Mouse (Mus musculus): ENCODE results near the gene Eml2. TPM values are rescaled to one million over a fixed set of nuclear protein-coding genes. Genes with fewer than 3 reads are reported as not detected.

Gene Eml2
- polyA plus RNA-seq, 1 experiment from 2014 or later, result 2.8 TPM

DNA sequence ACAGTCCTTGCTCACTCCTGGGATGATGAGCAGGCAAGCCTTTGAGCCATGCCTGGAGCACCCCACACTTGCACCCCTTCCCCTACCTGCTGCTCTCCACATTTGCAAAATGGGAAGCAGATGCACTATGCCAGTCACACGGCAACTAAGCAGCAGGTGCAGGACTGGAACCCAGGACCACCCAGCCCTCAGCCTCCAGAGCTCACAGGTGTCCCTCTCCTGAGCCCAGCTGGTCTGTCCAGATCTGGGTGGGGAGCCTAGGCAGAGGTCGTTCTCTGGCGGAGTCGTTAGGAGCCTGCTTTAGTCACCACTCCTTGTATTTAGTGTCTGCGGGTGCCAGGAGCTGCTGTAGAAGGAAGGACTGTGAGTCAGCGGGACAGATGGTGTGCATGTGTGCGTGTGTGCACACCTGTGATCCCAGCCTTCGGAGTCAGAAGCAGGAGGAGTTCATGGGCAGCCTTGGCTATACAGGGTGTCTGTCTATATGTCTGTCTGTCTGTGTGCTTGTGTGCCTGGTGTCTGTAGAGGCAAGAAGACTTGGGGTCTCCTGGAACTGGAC is 64.8 kb downstream of the Eml2 start:
- Histone ChIP-seq H3K4me1 (replicated peaks) (peaks cover 7% of the 10 kb centered on the region; the same call in 1 of the 2 replicates), H3K27ac (no peak overlapping the region; the same call in 1 of the 2 replicates), H3K27me3 (ENCODE audit: insufficient read depth, poor library complexity, severe bottlenecking) (no peaks in the 10 kb centered on the region), H3K9me3 (no peaks in the 10 kb centered on the region), H3K36me3 (peaks cover 37% of the 10 kb centered on the region), H3K4me3 (no peak overlapping the region)
- WGBS, result 93% methylated on average over 8 of the region's 8 CpGs
- no peak for DNase-seq (ENCODE audit: low spot score)

DNA sequence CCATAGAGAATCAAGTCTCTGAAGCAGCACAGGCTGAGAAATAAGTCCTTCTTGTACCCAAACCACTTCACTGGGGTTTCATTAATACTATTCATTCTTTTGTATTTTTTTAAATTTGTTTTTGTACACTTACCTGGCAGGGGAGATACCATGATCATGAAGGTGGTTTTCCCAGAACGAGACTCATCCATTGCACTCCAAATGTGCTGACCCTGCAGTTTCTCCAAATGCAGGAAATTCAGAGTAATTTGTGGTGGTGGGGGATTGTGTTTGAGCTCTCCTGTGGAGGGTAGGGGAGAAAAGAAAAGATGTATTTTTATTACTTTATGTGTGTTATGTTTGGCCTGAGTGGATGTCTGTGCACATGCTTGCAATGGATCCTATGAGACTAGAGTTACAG is 65.8 kb downstream of the Eml2 start:
- Histone ChIP-seq H3K27me3 (ENCODE audit: insufficient read depth, poor library complexity, severe bottlenecking) (no peaks in the 10 kb centered on the region), H3K9me3 (no peaks in the 10 kb centered on the region), H3K27ac (no peak overlapping the region), H3K36me3 (peaks cover 48% of the 10 kb centered on the region), H3K4me1 (replicated peaks) (peaks cover 7% of the 10 kb centered on the region; the same call in 1 of the 2 replicates), H3K4me3 (no peak overlapping the region)
- no peak for DNase-seq (ENCODE audit: low spot score)
- 94% methylated on average over 1 of the region's 1 CpGs for WGBS

DNA sequence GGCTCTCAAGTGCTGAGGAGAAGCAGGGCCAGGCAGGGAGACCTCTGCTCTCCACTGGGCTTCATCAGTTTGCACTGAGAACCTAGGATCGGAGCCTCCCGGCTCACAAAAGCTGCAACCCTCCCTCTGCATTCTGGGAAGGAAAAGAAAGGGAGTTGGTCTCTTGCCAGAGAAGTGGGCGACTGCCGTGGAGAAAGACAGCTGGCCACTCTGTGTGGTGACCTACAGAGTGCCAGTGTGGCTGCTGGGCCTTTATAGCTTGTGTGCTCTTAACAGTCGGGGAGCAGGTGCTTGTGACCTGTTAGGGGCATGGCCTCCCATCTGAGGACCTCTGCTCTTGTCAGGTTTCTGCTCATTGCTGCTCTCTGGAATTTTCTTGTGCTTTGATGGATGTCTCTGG is 67.6 kb downstream of the Eml2 start:
- peaks cover 55% of the 10 kb centered on the region for H3K36me3 ChIP-seq
- 87% methylated on average over 5 of the region's 5 CpGs for WGBS

DNA sequence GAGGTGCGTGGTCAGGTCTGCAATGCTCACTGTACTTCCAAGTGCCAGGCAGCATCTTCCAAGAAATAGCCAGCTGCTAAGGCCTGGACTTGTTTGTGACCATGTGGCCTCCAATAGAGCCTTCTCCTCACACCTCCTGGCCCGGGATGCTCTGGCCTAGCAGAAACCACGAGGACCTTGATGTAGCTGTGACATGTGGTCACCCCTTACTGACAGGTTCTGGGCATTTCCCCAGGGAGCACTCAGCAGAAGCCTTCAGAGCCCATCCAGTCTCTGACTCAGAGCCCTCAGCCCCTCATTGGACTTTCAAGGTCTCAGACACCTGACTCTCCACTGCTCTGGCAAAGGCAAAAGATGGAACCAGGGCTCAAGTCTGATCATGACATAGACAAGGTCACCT is 68.9 kb downstream of the Eml2 start:
- H3K27ac ChIP-seq, result no peak overlapping the region
- no peak overlapping the region for H3K4me3 ChIP-seq
- DNase-seq (ENCODE audit: low spot score), result no peak
- H3K9me3 ChIP-seq, result 0 out of 2 replicates have a peak, but pooled peaks cover 3% of the 10 kb centered on the region
- peaks cover 55% of the 10 kb centered on the region for H3K36me3 ChIP-seq
- 94% methylated on average over 3 of the region's 3 CpGs for WGBS
- H3K27me3 ChIP-seq (ENCODE audit: insufficient read depth, poor library complexity, severe bottlenecking), result no peaks in the 10 kb centered on the region
- no peaks in the 10 kb centered on the region for H3K4me1 ChIP-seq (replicated peaks)

More for the DNA sequence above, 67.6 kb downstream of the Eml2 start:
- no peaks in the 10 kb centered on the region for H3K27me3 ChIP-seq (ENCODE audit: insufficient read depth, poor library complexity, severe bottlenecking)
- peaks cover 7% of the 10 kb centered on the region; the same call in 1 of the 2 replicates for H3K4me1 ChIP-seq (replicated peaks)
- H3K9me3 ChIP-seq, result 0 out of 2 replicates have a peak, but pooled peaks cover 3% of the 10 kb centered on the region
- no peak overlapping the region for H3K27ac ChIP-seq
- no peak for DNase-seq (ENCODE audit: low spot score)
- H3K4me3 ChIP-seq, result no peak overlapping the region

DNA sequence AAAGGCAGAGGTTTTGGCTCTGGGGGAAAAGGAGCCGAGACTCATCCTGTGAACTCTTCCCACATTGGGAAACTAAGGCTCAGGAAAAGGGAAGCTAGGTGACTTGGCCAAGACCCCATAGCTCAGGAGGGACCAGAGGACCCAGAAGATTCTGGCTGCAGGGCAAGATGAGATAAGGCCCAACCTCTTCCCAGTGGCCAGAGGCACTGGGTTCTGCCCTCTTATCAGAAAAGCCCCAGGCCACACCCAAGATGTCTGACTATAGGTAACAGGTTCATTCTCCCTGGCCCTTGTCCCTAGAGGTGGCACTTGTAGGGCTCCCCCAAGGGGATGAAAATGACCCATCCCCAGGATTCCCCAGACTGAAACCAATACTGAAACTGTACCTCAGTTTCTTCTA is 70.6 kb downstream of the Eml2 start:
- Histone ChIP-seq H3K36me3 (peaks cover 44% of the 10 kb centered on the region), H3K27ac (no peak overlapping the region), H3K4me3 (no peak overlapping the region), H3K27me3 (ENCODE audit: insufficient read depth, poor library complexity, severe bottlenecking) (no peaks in the 10 kb centered on the region), H3K9me3 (0 out of 2 replicates have a peak, but pooled peaks cover 3% of the 10 kb centered on the region), H3K4me1 (replicated peaks) (no peaks in the 10 kb centered on the region)
- 88% methylated on average over 1 of the region's 1 CpGs for WGBS
- DNase-seq (ENCODE audit: low spot score), result no peak

DNA sequence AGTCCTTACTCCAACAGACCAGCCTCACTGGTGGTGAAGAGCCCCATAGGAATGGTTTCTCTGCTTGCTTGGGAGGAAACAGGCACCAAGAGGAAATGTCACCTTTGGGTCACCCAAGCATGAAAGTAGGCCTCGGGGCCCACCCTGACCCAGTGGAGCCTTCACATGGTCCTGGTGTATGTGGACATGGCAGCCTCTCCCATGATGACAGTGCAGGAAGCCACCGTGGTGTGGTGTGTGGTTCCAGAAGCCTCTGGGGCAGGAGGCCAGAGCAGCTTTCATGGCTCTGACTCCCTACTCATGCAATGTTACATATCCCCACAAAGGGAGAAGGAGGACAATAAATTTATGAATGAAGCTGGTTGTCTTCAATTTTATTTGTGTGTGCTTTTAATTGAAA is 71.3 kb downstream of the Eml2 start:
- Histone ChIP-seq H3K27me3 (ENCODE audit: insufficient read depth, poor library complexity, severe bottlenecking) (no peaks in the 10 kb centered on the region), H3K27ac (no peak overlapping the region), H3K9me3 (0 out of 2 replicates have a peak, but pooled peaks cover 3% of the 10 kb centered on the region), H3K4me1 (replicated peaks) (no peaks in the 10 kb centered on the region), H3K4me3 (no peak overlapping the region), H3K36me3 (peaks cover 44% of the 10 kb centered on the region)
- DNase-seq (ENCODE audit: low spot score), result no peak
- 94% methylated on average over 2 of the region's 2 CpGs for WGBS

DNA sequence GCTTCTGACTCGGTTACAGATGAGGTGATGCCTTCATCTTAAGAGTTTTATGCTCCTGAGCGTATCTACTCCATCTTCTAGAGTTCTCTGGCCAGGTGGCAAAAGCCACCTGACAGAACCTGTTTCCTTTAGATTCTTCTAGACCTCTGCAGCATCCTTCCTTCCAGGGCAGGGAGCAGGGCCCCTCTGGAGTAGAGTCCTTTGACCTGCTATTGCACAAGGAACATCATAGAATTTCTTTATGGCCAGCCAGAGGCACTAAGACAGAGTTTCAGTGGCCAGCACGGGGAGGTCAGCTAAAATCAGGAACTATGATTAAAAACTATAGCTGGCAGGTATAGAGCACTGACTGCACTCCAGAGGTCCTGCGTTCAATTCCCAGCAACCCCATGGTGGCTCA is 75.9 kb downstream of the Eml2 start:
- 0 out of 2 replicates have a peak, but pooled peaks cover 3% of the 10 kb centered on the region for H3K9me3 ChIP-seq
- no peak overlapping the region for H3K27ac ChIP-seq
- H3K4me1 ChIP-seq (replicated peaks), result no peaks in the 10 kb centered on the region
- DNase-seq (ENCODE audit: low spot score), result no peak
- peaks cover 31% of the 10 kb centered on the region for H3K36me3 ChIP-seq
- no peak overlapping the region for H3K4me3 ChIP-seq
- H3K27me3 ChIP-seq (ENCODE audit: insufficient read depth, poor library complexity, severe bottlenecking), result no peaks in the 10 kb centered on the region
- WGBS, result 87% methylated on average over 4 of the region's 4 CpGs

DNA sequence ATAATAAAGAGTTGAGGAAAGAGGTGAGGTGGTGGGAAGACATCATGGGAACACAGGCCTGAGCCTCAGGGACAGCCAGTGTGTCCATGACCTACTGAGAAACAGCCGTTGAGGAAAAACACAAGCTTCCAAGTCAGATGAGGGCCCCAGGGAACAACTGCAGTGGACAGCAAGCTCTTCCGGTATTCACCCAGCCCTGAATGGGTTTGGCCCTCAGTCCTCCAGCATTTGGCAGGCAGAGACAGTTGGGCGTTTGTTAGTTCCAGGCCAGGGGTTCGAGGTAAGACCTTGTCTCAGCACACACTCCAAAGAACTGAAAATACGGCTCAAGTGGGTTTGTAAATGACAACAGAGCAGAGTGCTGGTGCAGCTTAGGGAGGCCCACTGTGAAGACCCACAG is 77.2 kb downstream of the Eml2 start:
- no peaks in the 10 kb centered on the region for H3K27me3 ChIP-seq (ENCODE audit: insufficient read depth, poor library complexity, severe bottlenecking)
- H3K4me3 ChIP-seq, result no peak overlapping the region
- no peak overlapping the region for H3K27ac ChIP-seq
- H3K36me3 ChIP-seq, result peaks cover 38% of the 10 kb centered on the region
- H3K4me1 ChIP-seq (replicated peaks), result peaks cover 4% of the 10 kb centered on the region; the same call in 1 of the 2 replicates
- no peak for DNase-seq (ENCODE audit: low spot score)
- WGBS, result 68% methylated on average over 5 of the region's 5 CpGs
- no peaks in the 10 kb centered on the region for H3K9me3 ChIP-seq

DNA sequence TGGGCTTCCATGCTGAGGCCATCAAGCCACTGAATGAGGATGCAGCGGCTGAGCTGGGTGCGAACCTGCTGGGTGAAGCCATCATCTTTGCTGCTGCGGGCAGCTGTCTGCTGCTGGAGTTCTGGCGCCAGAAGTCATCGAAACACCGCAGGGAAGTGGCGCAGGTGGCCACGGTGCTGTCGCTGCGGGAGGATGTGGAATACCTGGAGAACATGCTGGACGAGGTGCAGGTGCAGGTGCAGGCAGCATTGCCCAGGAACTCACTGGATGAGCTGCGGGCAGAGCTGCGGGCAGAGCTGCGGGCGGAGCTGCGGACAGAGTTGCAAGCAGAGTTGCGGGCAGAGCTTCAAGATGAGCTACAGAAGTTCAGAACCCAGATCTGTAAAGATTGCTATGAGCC is 79.2 kb downstream of the Eml2 start:
- H3K27ac ChIP-seq, result no peak overlapping the region
- no peak overlapping the region for H3K4me3 ChIP-seq
- H3K27me3 ChIP-seq (ENCODE audit: insufficient read depth, poor library complexity, severe bottlenecking), result no peaks in the 10 kb centered on the region
- peaks cover 4% of the 10 kb centered on the region; the same call in 1 of the 2 replicates for H3K4me1 ChIP-seq (replicated peaks)
- peaks cover 58% of the 10 kb centered on the region for H3K36me3 ChIP-seq
- DNase-seq (ENCODE audit: low spot score), result no peak
- WGBS, result 82% methylated on average over 17 of the region's 17 CpGs
- H3K9me3 ChIP-seq, result no peaks in the 10 kb centered on the region

MicroRNAs within 50 kb of the gene (microRNA counts, 519-probe panel; counts per million panel counts)
- microRNA mmu-miR-330, result 1,255 counts per million, percentile 77 among the panel's probes with 10 or more counts

Other genes with a start within 250 kb of the Eml2 start
- 0.09 TPM in 1 of 2 replicates, not detected in the other for gene Nanos2, start 189.0 kb upstream of the Eml2 start, polyA plus RNA-seq (2016; fragmentation: Nextera tagmentation; extraction: Ambion mirVana)
- gene Mypop, start 185.2 kb upstream of the Eml2 start, polyA plus RNA-seq (2016; fragmentation: Nextera tagmentation; extraction: Ambion mirVana), result 4.1 and 5.0 TPM in 2 replicates
- 23.2 and 31.1 TPM in 2 replicates for gene Irf2bp1, start 172.4 kb upstream of the Eml2 start, polyA plus RNA-seq (2016; fragmentation: Nextera tagmentation; extraction: Ambion mirVana)
- gene Foxa3, start 152.9 kb upstream of the Eml2 start, polyA plus RNA-seq (2016; fragmentation: Nextera tagmentation; extraction: Ambion mirVana), result 0.07 TPM in 1 of 2 replicates, not detected in the other
- gene Sympk, start 152.0 kb upstream of the Eml2 start, polyA plus RNA-seq (2016; fragmentation: Nextera tagmentation; extraction: Ambion mirVana), result 45.9 and 57.2 TPM in 2 replicates
- not detected in 2 replicates for gene Rsph6a, start 121.7 kb upstream of the Eml2 start, polyA plus RNA-seq (2016; fragmentation: Nextera tagmentation; extraction: Ambion mirVana)
- 16.6 and 20.7 TPM in 2 replicates for gene Dmwd, start 100.2 kb upstream of the Eml2 start, polyA plus RNA-seq (2016; fragmentation: Nextera tagmentation; extraction: Ambion mirVana)
- 9.9 and 10.2 TPM in 2 replicates for gene Dmpk, start 92.6 kb upstream of the Eml2 start, polyA plus RNA-seq (2016; fragmentation: Nextera tagmentation; extraction: Ambion mirVana)
- gene Six5, start 81.8 kb upstream of the Eml2 start, polyA plus RNA-seq (2016; fragmentation: Nextera tagmentation; extraction: Ambion mirVana), result 7.4 and 8.4 TPM in 2 replicates
- 1.2 and 1.5 TPM in 2 replicates for gene Gm4969, start 58.1 kb upstream of the Eml2 start, polyA plus RNA-seq (2016; fragmentation: Nextera tagmentation; extraction: Ambion mirVana)
- gene Fbxo46, start 56.6 kb upstream of the Eml2 start, polyA plus RNA-seq (2016; fragmentation: Nextera tagmentation; extraction: Ambion mirVana), result 17.1 and 19.4 TPM in 2 replicates
- 16.7 and 22.1 TPM in 2 replicates for gene Qpctl, start 27.1 kb upstream of the Eml2 start, polyA plus RNA-seq (2016; fragmentation: Nextera tagmentation; extraction: Ambion mirVana)
- gene Snrpd2, start 26.7 kb upstream of the Eml2 start, polyA plus RNA-seq (2016; fragmentation: Nextera tagmentation; extraction: Ambion mirVana), result 184 TPM in 2 replicates
- gene Gipr, start 10.3 kb upstream of the Eml2 start, polyA plus RNA-seq (2016; fragmentation: Nextera tagmentation; extraction: Ambion mirVana), result 0.95 and 1.3 TPM in 2 replicates
- 1.8 and 2.9 TPM in 2 replicates for gene Gpr4, start 36.1 kb downstream of the Eml2 start, polyA plus RNA-seq (2016; fragmentation: Nextera tagmentation; extraction: Ambion mirVana)
- 47.8 and 51.1 TPM in 2 replicates for gene Opa3, start 51.9 kb downstream of the Eml2 start, polyA plus RNA-seq (2016; fragmentation: Nextera tagmentation; extraction: Ambion mirVana)
- gene Vasp, start 95.4 kb downstream of the Eml2 start, polyA plus RNA-seq (2016; fragmentation: Nextera tagmentation; extraction: Ambion mirVana), result 58.8 and 62.0 TPM in 2 replicates
- 0.30 and 0.42 TPM in 2 replicates for gene Ppm1n, start 103.6 kb downstream of the Eml2 start, polyA plus RNA-seq (2016; fragmentation: Nextera tagmentation; extraction: Ambion mirVana)
- 37.3 and 67.8 TPM in 2 replicates for gene Rtn2, start 106.2 kb downstream of the Eml2 start, polyA plus RNA-seq (2016; fragmentation: Nextera tagmentation; extraction: Ambion mirVana)
- not detected in 2 replicates for gene Fosb, start 133.6 kb downstream of the Eml2 start, polyA plus RNA-seq (2016; fragmentation: Nextera tagmentation; extraction: Ambion mirVana)
- gene Ercc1, start 168.4 kb downstream of the Eml2 start, polyA plus RNA-seq (2016; fragmentation: Nextera tagmentation; extraction: Ambion mirVana), result 106 and 128 TPM in 2 replicates
- gene Cd3eap, start 183.1 kb downstream of the Eml2 start, polyA plus RNA-seq (2016; fragmentation: Nextera tagmentation; extraction: Ambion mirVana), result 18.7 and 24.4 TPM in 2 replicates
- 4.7 and 5.6 TPM in 2 replicates for gene Ppp1r13l, start 183.3 kb downstream of the Eml2 start, polyA plus RNA-seq (2016; fragmentation: Nextera tagmentation; extraction: Ambion mirVana)
- gene Ercc2, start 205.6 kb downstream of the Eml2 start, polyA plus RNA-seq (2016; fragmentation: Nextera tagmentation; extraction: Ambion mirVana), result 29.0 and 33.9 TPM in 2 replicates
- 2.9 and 7.1 TPM in 2 replicates for gene Klc3, start 227.7 kb downstream of the Eml2 start, polyA plus RNA-seq (2016; fragmentation: Nextera tagmentation; extraction: Ambion mirVana)
- gene Ckm, start 228.4 kb downstream of the Eml2 start, polyA plus RNA-seq (2016; fragmentation: Nextera tagmentation; extraction: Ambion mirVana), result not detected in 2 replicates

Measured in hindbrain, embryonic 10.5 days (tissue).